Mouse (Mus musculus) effector memory CD4-positive, alpha-beta T cell, adult 7 months (primary cell): ENCODE data around the gene Gm9903. TPM values are rescaled to one million over a fixed set of nuclear protein-coding genes. Genes with fewer than 3 reads are reported as not detected.

Source experiments
- polyA plus RNA-seq: library from polyadenylated mRNA; unstranded; fragments of 100-300 nt; shearing (Covaris generic); gene quantifications from one replicate; pipeline ENCODE4 v1.2.1, GENCODE M21; 2017

Gm9903 gene
- polyA plus RNA-seq: not detected

GRCm38 (mm10) chr5:33629301-33629987, at the start of gene Gm9903, which contains the start of gene Fam53a:
TSS of gene Gm9903 (plus strand) at chr5:33629925.
TSS of gene Fam53a (minus strand) at chr5:33629635.

GRCm38 (mm10) chr5:33651921-33652782, 22.4 kb downstream of the Gm9903 start, which contains the start of gene Slbp:
TSS of gene Slbp (minus strand) at chr5:33652574.

GRCm38 (mm10) chr5:33657787-33658663, 28.3 kb downstream of the Gm9903 start, which contains the start of the genes Tacc3 and Tmem129:
TSS of gene Tacc3 (plus strand) at chr5:33658128.
TSS of gene Tmem129 (minus strand) at chr5:33658416.

Other genes with a start within 250 kb of the Gm9903 start
- not detected for gene Nkx1-1, start 195.9 kb upstream of the Gm9903 start, polyA plus RNA-seq
- 44.6 TPM for gene Fam53a, start 290 bp upstream of the Gm9903 start, polyA plus RNA-seq
- 210 TPM for gene Slbp, start 22.6 kb downstream of the Gm9903 start, polyA plus RNA-seq
- gene Tacc3, start 28.2 kb downstream of the Gm9903 start, polyA plus RNA-seq: 11.7 TPM
- 10.1 TPM for gene Tmem129, start 28.5 kb downstream of the Gm9903 start, polyA plus RNA-seq
- 0.40 TPM for gene Fgfr3, start 91.7 kb downstream of the Gm9903 start, polyA plus RNA-seq
- gene Letm1, start 152.9 kb downstream of the Gm9903 start, polyA plus RNA-seq: 105 TPM
- gene Nsd2, start 190.8 kb downstream of the Gm9903 start, polyA plus RNA-seq: 28.5 TPM